ENCODE assay signal across 8 mouse cellular contexts in genomic region chr17:29053841-29054240, GRCm38 (mm10). TPM values are rescaled to one million over a fixed set of nuclear protein-coding genes. Genes with fewer than 3 reads are reported as not detected.
A peak's percentile ranks its signal among the peaks of the same experiment; 100 is the strongest.
DNase-seq lines count a peak whose midpoint lies in the region; ATAC-seq and TF ChIP-seq lines count a peak whose summit lies in the region.

No protein-coding gene starts in this region.

- no peaks in the 10 kb centered on the region for H3K36me3 ChIP-seq in heart, embryonic 15.5 days
- no peaks in the 10 kb centered on the region for H3K36me3 ChIP-seq in limb, embryonic 14.5 days (ENCODE audit: control insufficient read depth, insufficient read depth, low read length)

- peak; percentile 51 for DNase-seq in ovary, adult 18-20 months (ENCODE audit: low spot score)
- no peak for DNase-seq in ovary, postnatal 10 days (ENCODE audit: low spot score)
- peak; percentile 77 for DNase-seq in limb, embryonic 14.5 days (ENCODE audit: low spot score)
- peak; percentile 58 for DNase-seq in testis, postnatal 10 days (ENCODE audit: low spot score)
- no peak for DNase-seq in spleen, postnatal 36 days (ENCODE audit: low spot score in 2 of 2)
- DNase-seq in right cerebral cortex, postnatal 14 days = no peak

- 0 out of 2 replicates have a peak, but pooled peaks have one; percentile 27 for ATAC-seq in heart, embryonic 15.5 days (replicated peaks; ENCODE audit: insufficient number of reproducible peaks, insufficient read depth, low FRiP score, low read depth)
- ATAC-seq in limb, embryonic 14.5 days (ENCODE audit: low FRiP score, low read depth) = no peak
- ATAC-seq in CD4-positive, CD25-positive, alpha-beta regulatory T cell, adult 4 months = no peak

- H3K9me3 ChIP-seq in heart, embryonic 15.5 days (replicated peaks) = no peaks in the 10 kb centered on the region
- no peaks in the 10 kb centered on the region for H3K9me3 ChIP-seq in limb, embryonic 14.5 days (ENCODE audit: control insufficient read depth, low read length)

- H3K9ac ChIP-seq in heart, embryonic 15.5 days = no peak overlapping the region
- peak overlapping the region; percentile 25; the same call in 1 of the 2 replicates for H3K9ac ChIP-seq in limb, embryonic 14.5 days (ENCODE audit: low read depth, low read length, severe bottlenecking)

- TF ChIP-seq POLR2A in limb, embryonic 14.5 days (IDR thresholded peaks at IDR 0.05; ENCODE audit: borderline replicate concordance, extremely low read depth, insufficient read depth, insufficient read length) = no peak

- WGBS in heart, embryonic 15.5 days = 41% methylated on average over 7 of the region's 7 CpGs
- WGBS in limb, embryonic 14.5 days = 40% methylated on average over 7 of the region's 7 CpGs

- no peak overlapping the region for H3K4me3 ChIP-seq in heart, embryonic 15.5 days
- no peak overlapping the region for H3K4me3 ChIP-seq in limb, embryonic 14.5 days (replicated peaks; ENCODE audit: low read length)

- H3K27me3 ChIP-seq in heart, embryonic 15.5 days = no peaks in the 10 kb centered on the region
- no peaks in the 10 kb centered on the region for H3K27me3 ChIP-seq in limb, embryonic 14.5 days (ENCODE audit: control insufficient read depth, insufficient read depth, low read length)

- H3K4me2 ChIP-seq in heart, embryonic 15.5 days = no peak overlapping the region
- H3K4me2 ChIP-seq in limb, embryonic 14.5 days (replicated peaks; ENCODE audit: low read depth, low read length, severe bottlenecking) = 0 out of 2 replicates have a peak overlapping the region, but pooled peaks have one; percentile 2

- H3K27ac ChIP-seq in heart, embryonic 15.5 days = peak overlapping the region; percentile 56
- peak overlapping the region; percentile 58; the same call in 1 of the 2 replicates for H3K27ac ChIP-seq in limb, embryonic 14.5 days (replicated peaks; ENCODE audit: low read depth, low read length)

- H3K4me1 ChIP-seq in heart, embryonic 15.5 days (replicated peaks) = peaks cover 56% of the 10 kb centered on the region
- peaks cover 34% of the 10 kb centered on the region for H3K4me1 ChIP-seq in limb, embryonic 14.5 days (ENCODE audit: control insufficient read depth, insufficient read depth, low read length)

RNA-seq across cellular contexts. Expression of gene Srsf3, which starts 21.4 kb away (rescaled TPM):
- 318 and 332 TPM in 2 replicates for polyA plus RNA-seq in heart, embryonic 15.5 days (2015; fragmentation: Nextera tagmentation; extraction: Ambion mirVana)
- 385 and 390 TPM in 2 replicates for polyA plus RNA-seq in limb, embryonic 14.5 days (2012; rRNA removed)
- polyA plus RNA-seq in limb, embryonic 14.5 days (2014; fragmentation: Nextera tagmentation; extraction: Ambion mirVana) = 561 and 596 TPM in 2 replicates
- 100 to 1,000 TPM; 232 to 397 TPM for polyA plus RNA-seq in CD4-positive, CD25-positive, alpha-beta regulatory T cell, adult 4 months (2017; shearing (Covaris generic))

RNA-seq across cellular contexts. Expression of gene Cdkn1a, which starts 36.9 kb away (rescaled TPM):
- polyA plus RNA-seq in heart, embryonic 15.5 days (2015; fragmentation: Nextera tagmentation; extraction: Ambion mirVana) = 53.3 and 64.4 TPM in 2 replicates
- 61.6 and 63.6 TPM in 2 replicates for polyA plus RNA-seq in limb, embryonic 14.5 days (2012; rRNA removed)
- 114 and 164 TPM in 2 replicates for polyA plus RNA-seq in limb, embryonic 14.5 days (2014; fragmentation: Nextera tagmentation; extraction: Ambion mirVana)
- 1 to 10 TPM; 2.5 to 4.6 TPM for polyA plus RNA-seq in CD4-positive, CD25-positive, alpha-beta regulatory T cell, adult 4 months (2017; shearing (Covaris generic))

RNA-seq across cellular contexts. Expression of gene Stk38, which starts 46.0 kb away (rescaled TPM):
- 73.6 and 78.0 TPM in 2 replicates for polyA plus RNA-seq in heart, embryonic 15.5 days (2015; fragmentation: Nextera tagmentation; extraction: Ambion mirVana)
- 115 TPM in 2 replicates for polyA plus RNA-seq in limb, embryonic 14.5 days (2012; rRNA removed)
- polyA plus RNA-seq in limb, embryonic 14.5 days (2014; fragmentation: Nextera tagmentation; extraction: Ambion mirVana) = 86.6 and 99.3 TPM in 2 replicates
- 100 to 1,000 TPM; 223 to 306 TPM for polyA plus RNA-seq in CD4-positive, CD25-positive, alpha-beta regulatory T cell, adult 4 months (2017; shearing (Covaris generic))

Comparison
In these comparisons a context has a peak if more than half of its experiments do, and no peak if none do; other contexts are left out.
1. DNase-seq: peak in ovary, adult 18-20 months (single experiment), limb, embryonic 14.5 days (single experiment) and testis, postnatal 10 days (single experiment); none in ovary, postnatal 10 days (single experiment), spleen, postnatal 36 days (0 of 2) and right cerebral cortex, postnatal 14 days (single experiment).